Mouse (Mus musculus) forebrain, embryonic 13.5 days (tissue): ENCODE data around the gene Plod2. TPM values are rescaled to one million over a fixed set of nuclear protein-coding genes. Genes with fewer than 3 reads are reported as not detected.

Source experiments
- ATAC-seq: fragments of 200-750 bp; cut with Nextera tagmentation; 2 replicates; pipeline ENCODE4 v1.8.0; 2017
- H3K27ac ChIP-seq: fragments of 300-500 bp; sonication (generic); 2 replicates; pipeline ENCODE4 v1.5.1; 2015; ENCODE audit warnings: inconsistent platforms, mild to moderate bottlenecking, moderate library complexity
- H3K27me3 ChIP-seq: fragments of 300-500 bp; sonication (generic); 2 replicates; pipeline ENCODE4 v1.6.1; 2015; ENCODE audit warnings: mild to moderate bottlenecking, inconsistent platforms
- H3K36me3 ChIP-seq: fragments of 300-500 bp; sonication (generic); 2 replicates; pipeline ENCODE4 v1.6.1; 2015; ENCODE audit warnings: mild to moderate bottlenecking, inconsistent platforms; ENCODE audit not compliant: poor library complexity, severe bottlenecking
- H3K4me1 ChIP-seq: fragments of 300-500 bp; sonication (generic); 2 replicates; pipeline ENCODE4 v1.6.1; 2015; ENCODE audit warnings: inconsistent platforms
- H3K4me2 ChIP-seq: fragments of 300-500 bp; sonication (generic); 2 replicates; pipeline ENCODE4 v1.6.1; 2015; ENCODE audit warnings: inconsistent platforms, mild to moderate bottlenecking, moderate library complexity
- H3K4me3 ChIP-seq: fragments of 300-500 bp; sonication (generic); 2 replicates; pipeline ENCODE4 v1.5.1; 2015; ENCODE audit warnings: mild to moderate bottlenecking, inconsistent platforms
- H3K9ac ChIP-seq: fragments of 300-500 bp; sonication (generic); 2 replicates; pipeline ENCODE4 v1.6.1; 2015; ENCODE audit warnings: mild to moderate bottlenecking, inconsistent platforms
- H3K9me3 ChIP-seq: fragments of 300-500 bp; sonication (generic); replicated peaks from 2 replicates; pipeline ENCODE4 v1.6.1; 2016; ENCODE audit warnings: inconsistent platforms
- WGBS: fragments of 180-500 bp; shearing (Covaris S2); methylation state at CpG from one replicate; pipeline ENCODE4 v1.1.7; 2015; 5-methylcytosine and 5-hydroxymethylcytosine counted together
- polyA plus RNA-seq: library from polyadenylated mRNA; unstranded; fragments of >200 nt; fragmentation: Nextera tagmentation; extraction: Ambion mirVana; gene quantifications from 2 replicates; pipeline ENCODE4 v1.2.1, GENCODE M21; 2015

The Plod2 gene
- 9.7 and 12.1 TPM in 2 replicates for polyA plus RNA-seq

GRCm38 (mm10) chr9:92541977-92542561 is at the start of gene Plod2:
Gene Plod2, plus strand, starts transcription at chr9:92542223.
- Histone ChIP-seq H3K4me3 (peak within 1 kb of the TSS; percentile 84), H3K4me2 (peak within 1 kb of the TSS; percentile 83), H3K36me3 (no peaks in the 10 kb centered on the region), H3K9me3 (no peaks in the 10 kb centered on the region), H3K27me3 (no peaks in the 10 kb centered on the region), H3K4me1 (peaks cover 37% of the 10 kb centered on the region; the same call in 1 of the 2 replicates), H3K27ac (peak within 1 kb of the TSS; percentile 76), H3K9ac (peak within 1 kb of the TSS; percentile 84)
- WGBS = under 1% methylated on average over 67 of the region's 67 CpGs
- ATAC-seq = peak; percentile 95

- Histone ChIP-seq H3K27me3 (no peaks in the 10 kb centered on the region), H3K27ac (no peak overlapping the region), H3K9me3 (no peaks in the 10 kb centered on the region), H3K4me2 (no peak overlapping the region), H3K9ac (no peak overlapping the region), H3K4me1 (no peaks in the 10 kb centered on the region), H3K36me3 (no peaks in the 10 kb centered on the region), H3K4me3 (no peak overlapping the region)
- peak; percentile 94 for ATAC-seq
- 42% methylated on average over 12 of the region's 12 CpGs for WGBS
These were observed 42.2 kb upstream of the Plod2 start for GRCm38 (mm10) chr9:92499710-92500410.

DNA sequence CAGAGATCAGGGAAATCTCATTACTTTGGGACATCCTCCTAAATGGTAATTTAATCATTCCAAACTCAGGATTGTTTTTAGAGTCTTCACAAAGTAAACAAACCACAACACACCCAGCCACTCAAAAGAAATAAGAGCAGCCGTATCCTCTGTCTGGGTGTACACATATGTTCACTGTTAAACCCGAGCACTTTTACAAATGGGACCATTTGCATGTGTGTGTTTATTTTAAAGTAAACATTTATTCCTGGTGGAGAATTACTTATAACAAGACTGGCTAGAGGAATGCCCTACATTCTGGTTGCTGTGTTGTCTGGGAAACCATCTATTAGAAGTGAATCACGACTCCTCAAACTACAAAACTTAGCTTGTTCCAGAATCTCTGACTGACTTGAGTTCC is 37.8 kb upstream of the Plod2 start:
- Histone ChIP-seq H3K27ac (no peak overlapping the region), H3K36me3 (no peaks in the 10 kb centered on the region), H3K4me3 (no peak overlapping the region), H3K9ac (no peak overlapping the region), H3K4me2 (no peak overlapping the region), H3K9me3 (no peaks in the 10 kb centered on the region), H3K4me1 (no peaks in the 10 kb centered on the region), H3K27me3 (no peaks in the 10 kb centered on the region)
- ATAC-seq = no peak
- 82% methylated on average over 3 of the region's 3 CpGs for WGBS

DNA sequence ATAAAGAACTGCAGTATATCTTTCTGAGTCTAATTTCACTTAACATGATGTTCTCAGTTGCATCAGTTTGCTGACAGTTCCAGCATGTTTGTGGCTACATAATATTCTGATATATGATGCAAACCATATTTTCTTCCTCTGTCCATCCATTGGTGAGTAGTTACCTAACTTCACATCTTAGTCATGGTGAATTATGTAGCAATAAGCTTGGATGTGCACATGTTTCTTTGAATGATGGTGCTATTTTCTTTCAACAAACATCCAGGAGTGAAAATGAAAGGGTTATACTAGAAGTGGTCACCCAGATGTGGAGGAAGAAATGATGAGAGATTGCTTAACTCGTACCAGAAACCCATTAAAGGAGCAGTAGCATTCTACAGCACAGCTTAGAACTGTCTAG is 37.1 kb upstream of the Plod2 start:
- Histone ChIP-seq H3K4me1 (no peaks in the 10 kb centered on the region), H3K27ac (no peak overlapping the region), H3K4me2 (no peak overlapping the region), H3K9me3 (no peaks in the 10 kb centered on the region), H3K27me3 (no peaks in the 10 kb centered on the region), H3K9ac (no peak overlapping the region), H3K36me3 (no peaks in the 10 kb centered on the region), H3K4me3 (no peak overlapping the region)
- 76% methylated on average over 1 of the region's 1 CpGs for WGBS
- no peak for ATAC-seq

GRCm38 (mm10) chr9:92511696-92512095 is 30.3 kb upstream of the Plod2 start:
- H3K9ac ChIP-seq = no peak overlapping the region
- H3K4me3 ChIP-seq = no peak overlapping the region
- no peak for ATAC-seq
- no peak overlapping the region for H3K4me2 ChIP-seq
- H3K4me1 ChIP-seq = no peaks in the 10 kb centered on the region
- H3K36me3 ChIP-seq = no peaks in the 10 kb centered on the region
- H3K27me3 ChIP-seq = no peaks in the 10 kb centered on the region
- no peak overlapping the region for H3K27ac ChIP-seq
- H3K9me3 ChIP-seq = no peaks in the 10 kb centered on the region

DNA sequence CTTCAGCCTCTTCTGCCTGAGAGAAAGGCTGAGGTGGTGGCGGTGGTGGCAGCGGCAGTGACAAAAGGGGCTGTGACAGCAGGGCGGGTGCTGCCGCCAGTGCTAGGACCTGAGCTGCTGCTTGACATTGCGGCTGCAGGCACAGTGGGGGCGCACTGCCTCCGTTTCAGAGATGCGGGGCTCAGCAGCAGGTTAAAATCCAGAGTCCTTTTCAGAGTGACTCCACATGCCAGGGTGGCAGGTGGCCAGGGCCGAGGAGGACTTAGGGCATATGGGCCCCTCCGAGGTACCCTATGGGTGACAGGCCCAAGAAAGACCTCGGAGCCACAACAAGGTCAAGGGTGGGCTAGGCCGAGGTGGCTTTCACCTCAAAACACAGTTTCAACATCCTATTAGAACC is 25.0 kb upstream of the Plod2 start:
- H3K4me3 ChIP-seq = no peak overlapping the region
- H3K36me3 ChIP-seq = no peaks in the 10 kb centered on the region
- H3K27me3 ChIP-seq = no peaks in the 10 kb centered on the region
- no peak for ATAC-seq
- H3K9me3 ChIP-seq = peaks cover 19% of the 10 kb centered on the region
- H3K27ac ChIP-seq = no peak overlapping the region
- no peaks in the 10 kb centered on the region for H3K4me1 ChIP-seq
- no peak overlapping the region for H3K9ac ChIP-seq
- H3K4me2 ChIP-seq = no peak overlapping the region
- WGBS = 95% methylated on average over 12 of the region's 12 CpGs

GRCm38 (mm10) chr9:92520751-92521150 is 21.3 kb upstream of the Plod2 start:
- Histone ChIP-seq H3K9ac (no peak overlapping the region), H3K9me3 (peaks cover 19% of the 10 kb centered on the region), H3K36me3 (no peaks in the 10 kb centered on the region), H3K27me3 (no peaks in the 10 kb centered on the region), H3K4me3 (no peak overlapping the region), H3K4me2 (no peak overlapping the region), H3K4me1 (no peaks in the 10 kb centered on the region), H3K27ac (no peak overlapping the region)
- WGBS = 82% methylated on average over 10 of the region's 10 CpGs
- ATAC-seq = no peak

DNA sequence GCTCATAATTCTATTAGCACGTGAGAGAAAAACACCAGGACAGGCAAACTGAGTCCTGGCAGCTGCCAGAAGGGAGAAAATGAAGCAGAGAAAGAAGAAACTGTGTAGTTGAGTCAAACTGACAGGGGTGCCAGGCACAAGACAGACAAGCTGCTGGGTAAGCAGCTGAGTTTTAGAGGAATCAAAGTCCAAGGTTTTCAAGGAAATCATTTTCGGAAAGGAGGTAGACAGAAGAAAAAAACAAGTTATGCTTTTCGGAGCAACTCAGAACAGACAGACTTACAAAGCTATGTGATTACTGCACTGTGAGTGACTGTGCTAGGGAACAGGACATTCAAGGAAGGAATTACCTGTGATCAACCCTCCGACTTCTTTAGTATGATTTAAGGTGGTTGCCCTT is 17.5 kb upstream of the Plod2 start:
- H3K27me3 ChIP-seq = no peaks in the 10 kb centered on the region
- no peak for ATAC-seq
- no peak overlapping the region for H3K27ac ChIP-seq
- H3K4me3 ChIP-seq = no peak overlapping the region
- no peaks in the 10 kb centered on the region for H3K36me3 ChIP-seq
- no peak overlapping the region for H3K4me2 ChIP-seq
- H3K4me1 ChIP-seq = no peaks in the 10 kb centered on the region
- H3K9ac ChIP-seq = no peak overlapping the region
- peaks cover 8% of the 10 kb centered on the region; the same call in 1 of the 2 replicates for H3K9me3 ChIP-seq
- WGBS = 86% methylated on average over 4 of the region's 4 CpGs

DNA sequence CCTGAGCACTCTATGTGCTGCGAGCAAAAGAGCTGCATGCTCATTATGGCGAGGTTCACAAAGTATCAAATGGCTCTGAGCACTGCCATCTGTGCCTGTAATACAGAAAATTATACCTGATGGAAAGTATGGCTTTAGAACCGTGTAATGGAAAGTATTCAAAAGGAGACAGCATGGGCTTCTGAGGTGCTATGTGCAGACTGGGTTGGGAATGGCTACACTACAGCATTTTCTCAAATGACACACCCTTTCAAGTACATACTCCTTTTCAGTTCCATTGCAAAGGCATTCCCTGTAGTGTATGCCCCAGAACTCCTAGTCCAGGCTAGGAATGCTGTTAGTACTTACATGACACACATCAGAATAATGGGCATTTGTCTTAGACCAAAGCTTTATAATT is 12.0 kb upstream of the Plod2 start:
- Histone ChIP-seq H3K27me3 (no peaks in the 10 kb centered on the region), H3K4me2 (no peak overlapping the region), H3K4me1 (no peaks in the 10 kb centered on the region), H3K9ac (no peak overlapping the region), H3K9me3 (no peaks in the 10 kb centered on the region), H3K27ac (no peak overlapping the region), H3K4me3 (no peak overlapping the region), H3K36me3 (no peaks in the 10 kb centered on the region)
- WGBS = 77% methylated on average over 3 of the region's 3 CpGs
- no peak for ATAC-seq

GRCm38 (mm10) chr9:92537735-92538134 is 4.3 kb upstream of the Plod2 start:
- H3K36me3 ChIP-seq = no peaks in the 10 kb centered on the region
- WGBS = 59% methylated on average over 6 of the region's 6 CpGs
- no peak for ATAC-seq

DNA sequence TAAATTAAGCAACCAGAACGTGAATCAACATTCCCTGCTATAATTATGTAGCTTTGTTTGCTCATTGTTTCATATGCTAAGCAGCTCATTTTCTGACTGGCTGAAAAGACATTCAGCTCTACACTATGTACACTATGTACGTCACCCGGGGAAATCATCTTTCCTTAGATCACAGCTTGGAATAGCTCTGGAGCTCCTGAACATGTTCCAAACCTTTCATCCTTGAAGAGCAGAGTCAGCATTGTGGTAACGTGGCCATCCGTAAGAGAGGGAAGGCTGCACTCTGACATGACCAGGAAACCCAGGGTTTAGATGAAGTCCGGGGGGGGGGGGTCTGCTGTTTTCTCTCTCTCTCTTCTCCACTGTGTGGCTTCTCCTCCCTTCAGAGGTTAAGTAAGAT is 3.8 kb upstream of the Plod2 start:
- no peaks in the 10 kb centered on the region for H3K9me3 ChIP-seq
- no peak overlapping the region for H3K4me2 ChIP-seq
- no peak overlapping the region for H3K27ac ChIP-seq
- peaks cover 20% of the 10 kb centered on the region; the same call in 1 of the 2 replicates for H3K4me1 ChIP-seq
- no peak overlapping the region for H3K9ac ChIP-seq
- peak; percentile 28 for ATAC-seq
- no peak overlapping the region for H3K4me3 ChIP-seq
- no peaks in the 10 kb centered on the region for H3K36me3 ChIP-seq
- 32% methylated on average over 6 of the region's 6 CpGs for WGBS
- H3K27me3 ChIP-seq = no peaks in the 10 kb centered on the region

More at GRCm38 (mm10) chr9:92537735-92538134, 4.3 kb upstream of the Plod2 start:
- Histone ChIP-seq H3K9ac (no peak overlapping the region), H3K4me3 (no peak overlapping the region), H3K27me3 (no peaks in the 10 kb centered on the region), H3K9me3 (no peaks in the 10 kb centered on the region), H3K4me1 (peaks cover 15% of the 10 kb centered on the region; the same call in 1 of the 2 replicates), H3K4me2 (no peak overlapping the region), H3K27ac (no peak overlapping the region)

DNA sequence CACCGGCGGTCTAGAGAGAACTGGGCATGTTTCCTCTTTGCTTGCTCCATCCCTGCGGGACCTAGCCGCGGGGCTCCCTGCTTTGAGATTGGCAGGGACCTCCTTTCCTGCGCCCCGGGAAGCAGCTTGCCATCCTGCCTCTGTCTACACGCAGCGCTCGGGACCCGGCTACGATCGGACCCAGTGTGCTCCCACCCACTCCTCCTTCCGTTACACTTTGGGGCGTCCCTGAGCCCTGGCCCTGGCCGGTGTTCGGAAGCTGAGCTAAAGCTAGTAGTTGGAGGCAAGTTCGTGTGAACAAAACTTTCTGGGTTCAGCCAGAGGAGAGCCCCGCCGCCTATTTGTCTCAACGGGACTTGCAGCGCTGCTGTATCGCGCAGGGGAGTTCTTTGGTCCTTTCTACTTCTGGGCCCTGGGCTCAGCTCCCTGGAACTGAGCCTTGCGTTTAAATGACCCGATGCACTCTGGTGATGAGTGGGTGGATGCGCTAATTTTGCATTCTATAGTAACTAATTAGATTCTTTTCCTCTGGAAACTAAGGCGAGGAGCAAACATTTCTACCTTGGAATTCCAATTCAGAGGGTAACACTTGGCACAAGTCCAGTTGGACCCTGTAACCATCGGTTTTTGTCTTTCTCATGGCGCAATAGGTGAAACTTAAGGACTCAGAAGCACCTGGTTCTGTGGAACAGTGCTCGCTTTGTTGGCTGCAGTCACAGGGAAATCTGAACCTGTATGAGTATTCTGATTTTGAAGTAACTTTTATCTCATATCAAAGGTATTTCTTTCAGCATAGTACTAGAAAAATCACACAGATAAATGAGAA is 781 bp downstream of the Plod2 start:
- Histone ChIP-seq H3K9me3 (no peaks in the 10 kb centered on the region), H3K36me3 (no peaks in the 10 kb centered on the region; the same call in 1 of the 2 replicates), H3K9ac (peak overlapping the region; percentile 84), H3K27me3 (no peaks in the 10 kb centered on the region), H3K27ac (peak overlapping the region; percentile 76), H3K4me3 (peak overlapping the region; percentile 84), H3K4me2 (peak overlapping the region; percentile 83), H3K4me1 (peaks cover 37% of the 10 kb centered on the region; the same call in 1 of the 2 replicates)
- peak; percentile 65 for ATAC-seq
- WGBS = 1% methylated on average over 31 of the region's 31 CpGs
